Mouse (Mus musculus): ENCODE measurements around the gene Arap1. TPM values are rescaled to one million over a fixed set of nuclear protein-coding genes. Genes with fewer than 3 reads are reported as not detected.
A peak's percentile ranks its signal among the peaks of the same experiment; 100 is the strongest.

Gene Arap1
- polyA plus RNA-seq, 1 experiment = 24.7 TPM

DNA sequence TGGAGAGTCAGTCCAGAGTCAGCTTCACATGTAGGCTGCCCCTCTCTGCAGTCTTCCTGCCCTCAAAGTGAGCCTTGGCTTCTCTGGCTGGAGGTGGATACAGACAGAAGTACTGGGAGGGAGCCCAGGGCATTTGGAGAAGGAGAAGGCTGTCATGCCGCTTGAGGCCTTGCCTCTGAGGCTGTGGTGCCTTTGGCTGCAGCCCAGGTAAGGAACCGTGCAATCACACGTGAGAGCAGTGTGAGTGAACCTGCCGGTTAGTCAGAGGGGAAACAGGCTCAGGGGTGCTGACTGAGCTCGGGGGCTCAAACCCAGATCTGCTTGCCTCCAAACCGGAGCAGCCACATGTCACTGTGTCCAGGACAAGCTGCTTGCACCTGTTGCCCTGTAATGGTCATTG, 33.6 kb downstream of the Arap1 start:
- peak in 1 of 3 experiments; percentile 27 for TF ChIP-seq MYOD1 (IDR thresholded peaks at IDR 0.05; ENCODE audit: control insufficient read depth in 1 of 3, insufficient read length in 2 of 3, low read depth in 2 of 3)
- no peak for TF ChIP-seq CEBPB (IDR thresholded peaks at IDR 0.05; ENCODE audit: insufficient read depth, poor library complexity, severe bottlenecking)
- TF ChIP-seq E2F4 (IDR thresholded peaks at IDR 0.05; ENCODE audit: insufficient read depth) = no peak
- Histone ChIP-seq H3K4me3 (no peak overlapping the region), H3ac (ENCODE audit: control insufficient read depth, insufficient read length) (no peak overlapping the region), H3K36me3 (ENCODE audit: control insufficient read depth, insufficient read depth) (peaks cover under 1% of the 10 kb centered on the region), H3K79me2 (ENCODE audit: control insufficient read depth, insufficient read depth) (no peaks in the 10 kb centered on the region), H3K27me3 (ENCODE audit: control insufficient read depth, insufficient read depth, insufficient read length) (no peaks in the 10 kb centered on the region), H3K4me2 (ENCODE audit: low read depth) (no peak overlapping the region)

DNA sequence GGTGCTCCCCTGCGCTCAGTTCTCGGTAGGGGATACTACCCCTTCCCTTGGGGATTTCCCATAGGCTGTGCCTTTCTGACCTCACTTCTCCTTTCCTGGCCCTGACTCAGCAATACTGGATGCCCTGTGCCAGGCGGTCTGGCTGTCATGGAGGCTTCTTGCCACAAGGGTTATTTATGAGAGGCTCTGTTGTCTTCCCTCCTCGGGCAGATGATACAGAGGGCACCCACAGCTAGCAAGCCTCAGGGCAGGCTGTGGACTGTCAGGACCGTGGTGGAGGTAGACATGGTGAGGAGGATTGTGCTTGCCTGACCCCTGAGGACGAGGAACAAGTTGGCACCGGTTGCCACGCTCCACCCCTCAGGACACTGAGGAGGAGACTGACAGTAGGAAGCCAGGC, 34.5 kb downstream of the Arap1 start:
- no peak overlapping the region for H3K4me2 ChIP-seq (ENCODE audit: low read depth)
- H3K79me2 ChIP-seq (ENCODE audit: control insufficient read depth, insufficient read depth) = no peaks in the 10 kb centered on the region
- no peak overlapping the region for H3K4me3 ChIP-seq
- no peaks in the 10 kb centered on the region for H3K36me3 ChIP-seq (ENCODE audit: control insufficient read depth, insufficient read depth)
- no peak overlapping the region for H3ac ChIP-seq (ENCODE audit: control insufficient read depth, insufficient read length)
- TF ChIP-seq MAX (IDR thresholded peaks at IDR 0.05; ENCODE audit: low read depth) (no peak), E2F4 (IDR thresholded peaks at IDR 0.05; ENCODE audit: insufficient read depth) (no peak), CEBPB (IDR thresholded peaks at IDR 0.05; ENCODE audit: insufficient read depth, poor library complexity, severe bottlenecking) (no peak), POLR2A (IDR thresholded peaks at IDR 0.05; ENCODE audit: insufficient read length, low read depth) (no peak), POLR2AphosphoS2 (IDR thresholded peaks at IDR 0.05; ENCODE audit: insufficient read length, low read depth) (no peak), SRF (IDR thresholded peaks at IDR 0.05; ENCODE audit: control insufficient read depth, insufficient read length, low read depth) (no peak), MYOD1 (IDR thresholded peaks at IDR 0.05; ENCODE audit: control insufficient read depth in 1 of 3, insufficient read length in 2 of 3, low read depth in 2 of 3) (no peak), REST (IDR thresholded peaks at IDR 0.05; ENCODE audit: insufficient read depth, insufficient read length) (no peak), USF1 (IDR thresholded peaks at IDR 0.05; ENCODE audit: low read depth) (no peak), TCF12 (IDR thresholded peaks at IDR 0.05; ENCODE audit: insufficient read depth, poor library complexity, severe bottlenecking) (no peak), MYOG (IDR thresholded peaks at IDR 0.05; ENCODE audit: control insufficient read depth in 1 of 3, insufficient read depth in 1 of 3, insufficient read length in 2 of 3, low read depth in 2 of 3) (no peak), TCF3 (IDR thresholded peaks at IDR 0.05; ENCODE audit: insufficient read length, low read depth) (no peak)
- no peaks in the 10 kb centered on the region for H3K27me3 ChIP-seq (ENCODE audit: control insufficient read depth, insufficient read depth, insufficient read length)

DNA sequence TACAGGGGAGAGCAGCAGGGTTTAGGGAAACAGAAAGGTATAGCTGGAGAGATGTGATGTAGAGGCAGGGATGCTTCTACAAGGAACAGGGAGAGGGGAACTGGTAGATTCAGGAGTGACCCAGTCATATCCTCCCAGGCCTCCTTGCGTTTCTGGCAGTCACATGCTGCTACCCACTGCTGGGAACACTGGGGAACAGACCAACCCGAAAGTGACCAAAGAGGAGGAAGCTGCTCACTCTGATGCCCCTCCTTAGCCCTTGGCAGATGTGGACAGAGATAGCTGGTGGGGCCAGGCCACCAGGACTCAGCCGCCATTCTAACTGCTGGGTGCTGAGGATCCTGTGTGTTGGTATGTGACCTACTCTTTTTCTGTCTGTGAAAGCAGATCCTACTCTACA, 35.9 kb downstream of the Arap1 start:
- no peaks in the 10 kb centered on the region for H3K36me3 ChIP-seq (ENCODE audit: control insufficient read depth, insufficient read depth)
- no peak for TF ChIP-seq CEBPB (IDR thresholded peaks at IDR 0.05; ENCODE audit: insufficient read depth, poor library complexity, severe bottlenecking)
- no peak for TF ChIP-seq POLR2A (IDR thresholded peaks at IDR 0.05; ENCODE audit: insufficient read length, low read depth)
- TF ChIP-seq MYOG (IDR thresholded peaks at IDR 0.05; ENCODE audit: control insufficient read depth in 1 of 3, insufficient read depth in 1 of 3, insufficient read length in 2 of 3, low read depth in 2 of 3) = no peak
- TF ChIP-seq TCF12 (IDR thresholded peaks at IDR 0.05; ENCODE audit: insufficient read depth, poor library complexity, severe bottlenecking) = no peak
- no peak for TF ChIP-seq MAX (IDR thresholded peaks at IDR 0.05; ENCODE audit: low read depth)
- TF ChIP-seq USF1 (IDR thresholded peaks at IDR 0.05; ENCODE audit: low read depth) = no peak
- no peak for TF ChIP-seq TCF3 (IDR thresholded peaks at IDR 0.05; ENCODE audit: insufficient read length, low read depth)
- no peak for TF ChIP-seq POLR2AphosphoS2 (IDR thresholded peaks at IDR 0.05; ENCODE audit: insufficient read length, low read depth)
- TF ChIP-seq REST (IDR thresholded peaks at IDR 0.05; ENCODE audit: insufficient read depth, insufficient read length) = no peak
- no peak for TF ChIP-seq MYOD1 (IDR thresholded peaks at IDR 0.05; ENCODE audit: control insufficient read depth in 1 of 3, insufficient read length in 2 of 3, low read depth in 2 of 3)
- no peak for TF ChIP-seq SRF (IDR thresholded peaks at IDR 0.05; ENCODE audit: control insufficient read depth, insufficient read length, low read depth)
- TF ChIP-seq E2F4 (IDR thresholded peaks at IDR 0.05; ENCODE audit: insufficient read depth) = no peak
- no peak overlapping the region for H3K4me2 ChIP-seq (ENCODE audit: low read depth)
- no peak overlapping the region for H3ac ChIP-seq (ENCODE audit: control insufficient read depth, insufficient read length)
- H3K27me3 ChIP-seq (ENCODE audit: control insufficient read depth, insufficient read depth, insufficient read length) = no peaks in the 10 kb centered on the region
- no peaks in the 10 kb centered on the region for H3K79me2 ChIP-seq (ENCODE audit: control insufficient read depth, insufficient read depth)
- no peak overlapping the region for H3K4me3 ChIP-seq

DNA sequence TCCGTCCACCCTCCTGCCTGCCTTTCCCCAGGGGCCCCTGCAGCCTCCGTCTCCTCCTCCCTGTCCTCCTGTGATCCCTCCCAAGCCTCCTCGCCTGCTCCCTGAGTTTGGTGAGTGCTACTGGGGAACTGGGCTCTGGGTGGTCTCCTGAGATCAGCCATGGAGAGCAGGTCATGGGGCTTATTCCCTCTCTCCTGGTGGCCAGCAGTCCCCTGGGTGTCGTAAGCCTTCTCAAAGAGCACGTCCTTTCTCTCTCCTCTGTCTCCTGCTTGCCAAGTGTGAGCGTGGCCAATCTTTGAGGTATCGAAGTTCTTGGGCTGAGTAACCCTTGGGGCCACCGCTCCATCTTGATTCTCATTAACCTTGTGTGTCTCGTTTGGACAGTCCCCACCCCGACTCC, 37.1 kb downstream of the Arap1 start:
- Histone ChIP-seq H3K36me3 (ENCODE audit: control insufficient read depth, insufficient read depth) (no peaks in the 10 kb centered on the region), H3K27me3 (ENCODE audit: control insufficient read depth, insufficient read depth, insufficient read length) (no peaks in the 10 kb centered on the region), H3ac (ENCODE audit: control insufficient read depth, insufficient read length) (no peak overlapping the region), H3K79me2 (ENCODE audit: control insufficient read depth, insufficient read depth) (no peaks in the 10 kb centered on the region), H3K4me2 (ENCODE audit: low read depth) (no peak overlapping the region), H3K4me3 (no peak overlapping the region)
- TF ChIP-seq MYOD1 (IDR thresholded peaks at IDR 0.05; ENCODE audit: control insufficient read depth in 1 of 3, insufficient read length in 2 of 3, low read depth in 2 of 3) (no peak), TCF3 (IDR thresholded peaks at IDR 0.05; ENCODE audit: insufficient read length, low read depth) (no peak), POLR2A (IDR thresholded peaks at IDR 0.05; ENCODE audit: insufficient read length, low read depth) (no peak), POLR2AphosphoS2 (IDR thresholded peaks at IDR 0.05; ENCODE audit: insufficient read length, low read depth) (no peak), MYOG (IDR thresholded peaks at IDR 0.05; ENCODE audit: control insufficient read depth in 1 of 3, insufficient read depth in 1 of 3, insufficient read length in 2 of 3, low read depth in 2 of 3) (no peak), MAX (IDR thresholded peaks at IDR 0.05; ENCODE audit: low read depth) (no peak), REST (IDR thresholded peaks at IDR 0.05; ENCODE audit: insufficient read depth, insufficient read length) (no peak)

DNA sequence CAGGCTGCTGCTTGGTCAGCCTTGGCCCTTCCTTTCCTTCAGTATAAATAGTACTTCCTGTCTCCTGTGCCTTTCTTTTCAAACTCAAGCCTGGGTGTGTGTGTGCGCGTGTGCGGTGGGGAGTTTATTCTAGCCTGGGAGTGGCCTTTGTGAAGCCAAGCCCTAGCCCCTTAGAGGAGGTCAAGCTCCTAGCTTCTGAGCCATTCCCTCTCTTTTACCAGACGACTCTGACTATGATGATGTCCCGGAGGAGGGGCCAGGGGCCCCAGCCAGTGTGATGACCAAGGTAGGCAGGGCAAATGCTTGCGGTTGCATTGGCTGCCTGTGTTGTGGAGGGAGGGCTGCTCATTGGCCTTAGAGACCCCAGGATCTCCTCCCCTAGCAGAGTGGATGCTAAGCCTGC, 37.5 kb downstream of the Arap1 start:
- no peak for TF ChIP-seq MAX (IDR thresholded peaks at IDR 0.05; ENCODE audit: low read depth)
- TF ChIP-seq CEBPB (IDR thresholded peaks at IDR 0.05; ENCODE audit: insufficient read depth, poor library complexity, severe bottlenecking) = no peak
- no peak for TF ChIP-seq TCF3 (IDR thresholded peaks at IDR 0.05; ENCODE audit: insufficient read length, low read depth)
- no peak for TF ChIP-seq POLR2A (IDR thresholded peaks at IDR 0.05; ENCODE audit: insufficient read length, low read depth)
- TF ChIP-seq SRF (IDR thresholded peaks at IDR 0.05; ENCODE audit: control insufficient read depth, insufficient read length, low read depth) = no peak
- no peak for TF ChIP-seq REST (IDR thresholded peaks at IDR 0.05; ENCODE audit: insufficient read depth, insufficient read length)
- TF ChIP-seq MYOG (IDR thresholded peaks at IDR 0.05; ENCODE audit: control insufficient read depth in 1 of 3, insufficient read depth in 1 of 3, insufficient read length in 2 of 3, low read depth in 2 of 3) = no peak
- TF ChIP-seq E2F4 (IDR thresholded peaks at IDR 0.05; ENCODE audit: insufficient read depth) = no peak
- TF ChIP-seq USF1 (IDR thresholded peaks at IDR 0.05; ENCODE audit: low read depth) = no peak
- no peak for TF ChIP-seq MYOD1 (IDR thresholded peaks at IDR 0.05; ENCODE audit: control insufficient read depth in 1 of 3, insufficient read length in 2 of 3, low read depth in 2 of 3)
- no peak for TF ChIP-seq TCF12 (IDR thresholded peaks at IDR 0.05; ENCODE audit: insufficient read depth, poor library complexity, severe bottlenecking)
- TF ChIP-seq POLR2AphosphoS2 (IDR thresholded peaks at IDR 0.05; ENCODE audit: insufficient read length, low read depth) = no peak

More for the DNA sequence above, 37.5 kb downstream of the Arap1 start:
- Histone ChIP-seq H3K36me3 (ENCODE audit: control insufficient read depth, insufficient read depth) (no peaks in the 10 kb centered on the region), H3K4me2 (ENCODE audit: low read depth) (no peak overlapping the region), H3K4me3 (no peak overlapping the region), H3K79me2 (ENCODE audit: control insufficient read depth, insufficient read depth) (no peaks in the 10 kb centered on the region), H3ac (ENCODE audit: control insufficient read depth, insufficient read length) (no peak overlapping the region), H3K27me3 (ENCODE audit: control insufficient read depth, insufficient read depth, insufficient read length) (no peaks in the 10 kb centered on the region)
